Mouse (Mus musculus): ENCODE measurements around the gene Ifnar2. TPM values are rescaled to one million over a fixed set of nuclear protein-coding genes. Genes with fewer than 3 reads are reported as not detected.

Gene Ifnar2
- 21.4 and 24.1 TPM in 2 replicates for polyA plus RNA-seq (2012; rRNA removed)

DNA sequence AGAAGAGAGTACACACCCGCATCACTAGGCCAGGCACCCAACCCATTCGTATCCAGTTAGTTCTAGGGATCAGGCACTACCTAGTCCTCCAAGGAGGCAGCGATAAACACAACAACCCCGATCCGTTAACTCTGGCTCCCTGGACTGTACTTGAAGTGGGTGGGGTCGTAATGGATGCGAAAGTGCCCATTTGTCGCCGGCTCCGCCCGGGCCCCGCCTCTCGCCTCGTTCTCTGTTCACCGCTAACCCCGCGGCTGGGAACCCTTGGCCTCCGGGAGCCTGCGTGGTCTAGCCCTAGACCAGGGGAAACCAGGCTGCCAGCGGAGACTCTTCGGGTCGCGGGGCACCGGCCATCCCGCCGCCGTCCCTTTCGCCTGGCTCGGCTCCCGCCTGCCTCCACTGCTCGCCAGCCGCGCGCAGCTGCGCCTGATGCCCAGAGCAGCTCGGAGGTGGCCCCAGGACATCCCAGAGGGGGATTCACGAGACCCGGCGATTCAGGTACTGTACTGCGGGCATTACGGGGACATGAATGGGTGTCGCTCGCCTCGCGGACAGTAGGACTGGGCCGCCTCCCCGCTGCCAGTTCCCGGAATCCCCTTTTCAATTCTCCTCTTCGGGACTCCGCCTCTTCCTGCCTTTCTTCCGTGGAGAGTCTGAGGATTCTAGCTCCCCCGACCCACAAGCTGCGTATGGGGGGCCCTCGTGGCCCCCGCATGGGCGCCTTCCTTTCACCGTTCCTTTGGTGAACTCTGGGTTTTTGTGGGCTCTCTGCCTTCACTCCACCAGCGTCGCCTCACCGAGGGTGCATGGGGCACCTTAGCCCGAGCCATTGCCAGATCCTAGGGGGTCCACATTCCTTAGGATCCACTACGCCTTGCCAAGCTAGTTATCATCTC is at the start of gene Ifnar2:
Gene Ifnar2 (plus strand): TSS at position 207 of the 896 bp plus-strand sequence.

DNA sequence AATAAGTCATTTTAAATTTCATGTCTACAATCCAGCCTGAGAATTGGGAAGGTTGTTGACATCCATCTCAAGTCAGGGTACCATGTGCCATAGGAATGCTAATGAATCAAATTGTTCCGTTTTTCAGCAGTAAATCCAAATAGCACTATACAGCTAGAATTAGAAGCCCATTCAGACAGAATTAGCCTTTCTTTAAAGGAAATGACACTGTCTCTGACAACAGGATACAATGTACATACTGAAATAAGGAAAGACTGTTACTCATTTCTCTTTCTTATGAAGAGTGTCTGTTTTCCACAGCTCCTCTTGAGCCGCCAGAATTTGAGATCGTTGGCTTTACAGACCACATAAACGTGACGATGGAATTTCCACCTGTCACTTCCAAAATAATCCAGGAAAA is 18.8 kb downstream of the Ifnar2 start, which contains the start of gene Gm21970:
Gene Gm21970 (plus strand): TSS at position 301 of the 400 bp plus-strand sequence.

DNA sequence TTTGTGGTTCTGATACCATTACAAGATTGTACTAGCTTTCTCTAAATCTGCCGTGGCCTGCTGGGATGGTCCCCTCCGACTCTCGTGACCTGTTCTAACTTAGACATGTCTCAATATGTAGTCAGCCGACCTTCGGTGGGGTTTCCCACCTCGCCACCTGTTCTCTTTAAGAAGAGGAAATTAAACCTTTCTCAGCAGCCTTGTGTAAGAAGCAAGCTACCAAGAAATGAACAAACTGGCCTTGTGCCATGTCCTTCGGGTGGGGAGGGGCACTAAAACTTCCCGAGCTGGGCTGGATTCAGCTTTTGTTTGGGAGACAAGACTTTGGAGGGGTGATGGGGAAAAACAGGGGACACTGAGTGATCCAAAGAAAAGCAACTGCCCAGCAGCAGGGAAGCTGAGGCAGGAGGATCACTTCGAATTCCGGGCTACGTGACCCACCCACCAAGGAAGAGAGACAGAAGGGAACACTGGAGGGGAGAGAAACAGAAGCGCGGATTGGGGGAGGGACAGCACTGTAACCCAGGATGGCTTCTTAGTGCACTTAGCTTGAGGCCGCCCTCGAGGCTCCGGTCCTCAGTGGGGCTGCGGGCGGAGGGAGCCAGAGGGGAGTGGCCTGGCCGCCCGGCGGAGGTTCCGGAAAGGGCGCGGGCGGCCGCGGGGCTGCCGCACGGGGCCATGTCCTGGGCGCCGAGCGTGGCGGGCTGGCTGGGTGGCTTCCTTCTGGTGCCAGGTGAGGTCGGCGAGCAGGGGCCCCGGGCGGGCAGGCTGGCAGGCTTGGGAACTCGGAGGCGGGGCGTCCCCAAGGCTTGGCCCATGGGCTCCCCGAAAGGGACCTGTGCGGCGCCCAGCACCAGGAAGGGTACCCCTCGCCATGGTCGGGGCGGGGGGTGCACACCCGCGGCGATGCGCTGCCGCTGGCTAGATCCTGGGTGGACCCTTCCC is 33.3 kb downstream of the Ifnar2 start, which contains the start of gene Il10rb:
Gene Il10rb (plus strand): TSS at position 525 of the 945 bp plus-strand sequence.

Other genes with a start within 250 kb of the Ifnar2 start
- gene Olig2, start 147.3 kb upstream of the Ifnar2 start, polyA plus RNA-seq (2012; rRNA removed), result not detected in 2 replicates
- gene Olig1, start 103.0 kb upstream of the Ifnar2 start, polyA plus RNA-seq (2012; rRNA removed), result 0.05 and 0.08 TPM in 2 replicates
- gene Gm21970, start 18.9 kb downstream of the Ifnar2 start, polyA plus RNA-seq (2012; rRNA removed), result not detected in 2 replicates
- gene Il10rb, start 33.4 kb downstream of the Ifnar2 start, polyA plus RNA-seq (2012; rRNA removed), result 42.1 and 48.0 TPM in 2 replicates
- 12.2 and 14.6 TPM in 2 replicates for gene Ifnar1, start 112.5 kb downstream of the Ifnar2 start, polyA plus RNA-seq (2012; rRNA removed)
- 79.4 and 103 TPM in 2 replicates for gene Ifngr2, start 174.3 kb downstream of the Ifnar2 start, polyA plus RNA-seq (2012; rRNA removed)
- gene Tmem50b, start 225.0 kb downstream of the Ifnar2 start, polyA plus RNA-seq (2012; rRNA removed), result 36.4 and 45.7 TPM in 2 replicates
- gene Dnajc28, start 246.2 kb downstream of the Ifnar2 start, polyA plus RNA-seq (2012; rRNA removed), result 0.85 and 1.00 TPM in 2 replicates

All from colon, adult 2 months (tissue).